Mouse (Mus musculus) MEL (cell line): ENCODE results near the gene Myrf. TPM values are rescaled to one million over a fixed set of nuclear protein-coding genes. Genes with fewer than 3 reads are reported as not detected.

Source experiments
- DNase-seq: peaks from one replicate; pipeline ENCODE4 v3.0.0; 2011; ENCODE audit warnings: low read depth, low spot score
- H3K27ac ChIP-seq: 2 replicates; pipeline ENCODE4 v1.5.1; 2012; ENCODE audit warnings: low read depth, mild to moderate bottlenecking, control low read depth, low read length, moderate library complexity; ENCODE audit not compliant: control insufficient read depth
- H3K27me3 ChIP-seq, 2 experiments: fragments of 150-350 bp in 1 of 2; sonication (generic) in 1 of 2; 2 replicates each; pipeline ENCODE4 v1.6.1; 2012; ENCODE audit warnings: low read length in 2 of 2, mild to moderate bottlenecking in 2 of 2, improper control_type of control experiment in 1 of 2, moderate library complexity in 1 of 2; ENCODE audit not compliant: insufficient read depth in 2 of 2, control insufficient read depth in 1 of 2
- H3K36me3 ChIP-seq, 2 experiments: 2 replicates each; pipeline ENCODE4 v1.6.1; 2012 to 2014; ENCODE audit warnings: low read length in 2 of 2, improper control_type of control experiment in 1 of 2, inconsistent platforms in 1 of 2, mild to moderate bottlenecking in 1 of 2; ENCODE audit not compliant: insufficient read depth in 2 of 2, control insufficient read depth in 1 of 2
- H3K4me1 ChIP-seq, 2 experiments: fragments of 150-350 bp in 1 of 2; sonication (generic) in 1 of 2; 2 replicates each; pipeline ENCODE4 v1.6.1; 2012; ENCODE audit warnings: low read length in 2 of 2, improper control_type of control experiment in 1 of 2, mild to moderate bottlenecking in 1 of 2; ENCODE audit not compliant: insufficient read depth in 2 of 2, control insufficient read depth in 1 of 2
- H3K4me3 ChIP-seq, 2 experiments: fragments of 150-350 bp in 1 of 2; sonication (generic) in 1 of 2; 2 replicates each; pipeline ENCODE4 v1.5.1; 2012; ENCODE audit warnings: low read depth in 2 of 2, low read length in 2 of 2, mild to moderate bottlenecking in 2 of 2, moderate library complexity in 2 of 2, control low read depth in 1 of 2, improper control_type of control experiment in 1 of 2; ENCODE audit not compliant: control insufficient read depth in 1 of 2, insufficient read depth in 1 of 2
- H3K79me2 ChIP-seq: 2 replicates; pipeline ENCODE4 v1.6.1; 2012; ENCODE audit warnings: mild to moderate bottlenecking, low read length, moderate library complexity; ENCODE audit not compliant: control insufficient read depth, poor library complexity, insufficient read depth
- H3K9ac ChIP-seq: 2 replicates; pipeline ENCODE4 v1.6.1; 2012; ENCODE audit warnings: low read depth, mild to moderate bottlenecking, control low read depth, low read length, moderate library complexity; ENCODE audit not compliant: control insufficient read depth, poor library complexity, severe bottlenecking
- H3K9me3 ChIP-seq: fragments of 150-350 bp; sonication (generic); replicated peaks from 2 replicates; pipeline ENCODE4 v1.6.1; 2012; ENCODE audit warnings: mild to moderate bottlenecking, low read length, improper control_type of control experiment, moderate library complexity; ENCODE audit not compliant: insufficient read depth
- BHLHE40 ChIP-seq: IDR thresholded peaks from 2 replicates; pipeline ENCODE4 v1.6.1; 2012; ENCODE audit warnings: low read depth, mild to moderate bottlenecking, inconsistent platforms, low read length, improper control_type of control experiment, borderline replicate concordance
- CHD1 ChIP-seq: IDR thresholded peaks from 2 replicates; pipeline ENCODE4 v1.6.1; 2012; ENCODE audit warnings: low read depth, mild to moderate bottlenecking, inconsistent platforms, low read length, improper control_type of control experiment
- ETS1 ChIP-seq: IDR thresholded peaks from 2 replicates; pipeline ENCODE4 v1.6.1; 2012; ENCODE audit warnings: low read depth, mild to moderate bottlenecking, inconsistent platforms, low read length, improper control_type of control experiment, moderate library complexity
- GABPA ChIP-seq: IDR thresholded peaks from 2 replicates; pipeline ENCODE4 v1.6.1; 2012; ENCODE audit warnings: low read depth, mild to moderate bottlenecking, inconsistent platforms, low read length, improper control_type of control experiment, moderate library complexity
- GATA1 ChIP-seq: IDR thresholded peaks from 2 replicates; pipeline ENCODE4 v1.6.1; 2011; ENCODE audit warnings: low read depth, low read length, improper control_type of control experiment
- HCFC1 ChIP-seq: IDR thresholded peaks from 2 replicates; pipeline ENCODE4 v1.6.1; 2012; ENCODE audit warnings: low read depth, mild to moderate bottlenecking, inconsistent platforms, low read length, improper control_type of control experiment, moderate library complexity
- JUND ChIP-seq: IDR thresholded peaks from 2 replicates; pipeline ENCODE4 v1.6.1; 2011; ENCODE audit warnings: low read depth, mild to moderate bottlenecking, improper control_type of control experiment, low read length
- KAT2A ChIP-seq: conservative IDR thresholded peaks from 2 replicates; pipeline ENCODE4 v1.6.1; 2012; ENCODE audit warnings: low read depth, low read length, improper control_type of control experiment, inconsistent platforms
- MAFK ChIP-seq: IDR thresholded peaks from 2 replicates; pipeline ENCODE4 v1.6.1; 2011; ENCODE audit warnings: low read depth, mild to moderate bottlenecking, low read length, improper control_type of control experiment, borderline replicate concordance
- MYC ChIP-seq: IDR thresholded peaks from 2 replicates; pipeline ENCODE4 v1.6.1; 2011; ENCODE audit warnings: low read depth, mild to moderate bottlenecking, low read length, improper control_type of control experiment, moderate library complexity
- NELFE ChIP-seq: IDR thresholded peaks from 2 replicates; pipeline ENCODE4 v1.6.1; 2011; ENCODE audit warnings: low read depth, low read length, improper control_type of control experiment
- POLR2A ChIP-seq, 2 experiments: IDR thresholded peaks; 2 replicates each; pipeline ENCODE4 v1.6.1; 2011 to 2012; ENCODE audit warnings: low read length in 2 of 2, mild to moderate bottlenecking in 2 of 2, control low read depth in 1 of 2, improper control_type of control experiment in 1 of 2, low read depth in 1 of 2, moderate library complexity in 1 of 2; ENCODE audit not compliant: control insufficient read depth in 1 of 2, insufficient read depth in 1 of 2, poor library complexity in 1 of 2
- POLR2AphosphoS2 ChIP-seq: IDR thresholded peaks from 2 replicates; pipeline ENCODE4 v1.6.1; 2011; ENCODE audit warnings: low read length, improper control_type of control experiment
- POLR2AphosphoS5 ChIP-seq: IDR thresholded peaks from 2 replicates; pipeline ENCODE4 v1.6.1; 2012; ENCODE audit warnings: low read depth, borderline replicate concordance, mild to moderate bottlenecking, inconsistent platforms, low read length, moderate library complexity, mixed read lengths
- TCF12 ChIP-seq: IDR thresholded peaks from 2 replicates; pipeline ENCODE4 v1.6.1; 2014; ENCODE audit warnings: low read depth, mild to moderate bottlenecking, inconsistent platforms, low read length, improper control_type of control experiment, moderate library complexity
- UBTF ChIP-seq: IDR thresholded peaks from 2 replicates; pipeline ENCODE4 v1.6.1; 2012; ENCODE audit warnings: low read depth, mild to moderate bottlenecking, inconsistent platforms, low read length, improper control_type of control experiment, moderate library complexity, borderline replicate concordance; ENCODE audit not compliant: insufficient read depth
- ZMIZ1 ChIP-seq: IDR thresholded peaks from 2 replicates; pipeline ENCODE4 v1.6.1; 2012; ENCODE audit warnings: low read depth, mild to moderate bottlenecking, inconsistent platforms, low read length, improper control_type of control experiment, moderate library complexity
- polyA plus RNA-seq, 2 experiments: library from polyadenylated mRNA; stranded (reverse) in 1 of 2; unstranded in 1 of 2; fragments of >175 nt in 1 of 2; fragments of >200 nt in 1 of 2; gene quantifications; 2 replicates each; pipeline versions ENCODE4 v1.2.1 to v1.2.4; 2012; ENCODE audit warnings: low replicate concordance in 2 of 2, low read depth in 1 of 2; ENCODE audit not compliant: insufficient read length in 2 of 2, insufficient read depth in 1 of 2, missing spikeins in 1 of 2
- total RNA-seq: library from RNA; depleted of rRNA; stranded (reverse); fragments of 300-350 nt; gene quantifications from 2 replicates; pipeline ENCODE4 v1.2.3, GENCODE M21; 2012

Myrf gene
- total and polyA plus RNA-seq, 3 experiments, result 0.23 to 2.7 TPM; not detected in 1

GRCm38 (mm10) chr19:10208851-10209250 lies 31.7 kb downstream of the Myrf start:
- no peak for DNase-seq
- TF ChIP-seq MYC (no peak), GABPA (no peak), HCFC1 (no peak), KAT2A (no peak), UBTF (no peak), ETS1 (no peak), ZMIZ1 (no peak), MAFK (no peak), POLR2A (IDR thresholded peaks at IDR 0.05; ENCODE audit: control insufficient read depth in 1 of 2, insufficient read depth in 1 of 2, low read depth in 1 of 2, low read length in 2 of 2, poor library complexity in 1 of 2) (no peak; a peak in 1 of 4 replicates), TCF12 (no peak), BHLHE40 (no peak), POLR2AphosphoS5 (no peak), GATA1 (no peak), CHD1 (no peak), POLR2AphosphoS2 (no peak)
- no peaks in the 10 kb centered on the region for H3K9me3 ChIP-seq
- no peak overlapping the region for H3K27ac ChIP-seq
- H3K27me3 ChIP-seq, result no peaks in the 10 kb centered on the region
- no peak overlapping the region for H3K4me3 ChIP-seq
- peaks cover 0 to 6% of the 10 kb centered on the region in 2 experiments; a peak in 2 of 4 replicates for H3K36me3 ChIP-seq
- H3K4me1 ChIP-seq, result peaks cover 0 to 14% of the 10 kb centered on the region in 2 experiments; a peak in 1 of 4 replicates
- peaks cover 12% of the 10 kb centered on the region for H3K79me2 ChIP-seq
- no peak overlapping the region for H3K9ac ChIP-seq

- no peak overlapping the region for H3K9ac ChIP-seq
- H3K4me3 ChIP-seq, result peak overlapping the region in 1 of 2 experiments; percentile 79; a peak in 1 of 4 replicates
- no peak for DNase-seq
- H3K9me3 ChIP-seq, result no peaks in the 10 kb centered on the region
- peaks cover 4 to 16% of the 10 kb centered on the region in 2 experiments for H3K36me3 ChIP-seq
- H3K27me3 ChIP-seq, result no peaks in the 10 kb centered on the region
- peaks cover 0 to 11% of the 10 kb centered on the region in 2 experiments; a peak in 2 of 4 replicates for H3K4me1 ChIP-seq
- no peak overlapping the region for H3K27ac ChIP-seq
- H3K79me2 ChIP-seq, result peaks cover 38% of the 10 kb centered on the region
- TF ChIP-seq ETS1 (no peak), NELFE (no peak), TCF12 (no peak), CHD1 (no peak), JUND (no peak), MAFK (no peak)
These were observed 35.5 kb downstream of the Myrf start for GRCm38 (mm10) chr19:10205051-10205450.
